ENCODE assay signal across 28 mouse cellular contexts in genomic region chr4:43600195-43600934, GRCm38 (mm10). TPM values are rescaled to one million over a fixed set of nuclear protein-coding genes. Genes with fewer than 3 reads are reported as not detected.
A peak's percentile ranks its signal among the peaks of the same experiment; 100 is the strongest.
DNase-seq lines count a peak whose midpoint lies in the region; ATAC-seq lines count a peak whose summit lies in the region.
"Had no signal": no experiment of that assay in that cellular context is flagged by ENCODE, and none has a peak within 500 bp of the region (broad histone marks: within the 10 kb centered on the region; RNA-seq: fewer than 3 reads in every experiment).

No protein-coding gene starts in this region.

- no peaks in the 10 kb centered on the region for H3K36me3 ChIP-seq in midbrain, embryonic 11.5 days (ENCODE audit: control insufficient read depth, insufficient read depth, low read length)
- no peaks in the 10 kb centered on the region for H3K36me3 ChIP-seq in midbrain, embryonic 15.5 days (replicated peaks)
- no peaks in the 10 kb centered on the region for H3K36me3 ChIP-seq in liver, embryonic 15.5 days (replicated peaks)
- H3K36me3 ChIP-seq: embryonic facial prominence, embryonic 10.5 days; embryonic facial prominence, embryonic 15.5 days; forebrain, embryonic 15.5 days; heart, embryonic 10.5 days; heart, embryonic 15.5 days; hindbrain, embryonic 12.5 days; intestine, embryonic 15.5 days; limb, embryonic 10.5 days; limb, embryonic 15.5 days; lung, embryonic 15.5 days; midbrain, embryonic 12.5 days; stomach, embryonic 15.5 days had no signal

- 86% methylated on average over 9 of the region's 9 CpGs for WGBS in midbrain, embryonic 11.5 days
- 82% methylated on average over 9 of the region's 9 CpGs for WGBS in midbrain, embryonic 15.5 days
- 42% methylated on average over 9 of the region's 9 CpGs for WGBS in liver, embryonic 15.5 days (ENCODE audit: insufficient replicate concordance)

- no peak overlapping the region for H3K4me3 ChIP-seq in midbrain, embryonic 11.5 days (ENCODE audit: low read depth, low read length)
- no peak overlapping the region for H3K4me3 ChIP-seq in midbrain, embryonic 15.5 days
- H3K4me3 ChIP-seq in liver, embryonic 15.5 days (replicated peaks), result no peak overlapping the region
- H3K4me3 ChIP-seq: embryonic facial prominence, embryonic 10.5 days; embryonic facial prominence, embryonic 15.5 days; forebrain, embryonic 15.5 days; heart, embryonic 10.5 days; heart, embryonic 15.5 days; hindbrain, embryonic 12.5 days; intestine, embryonic 15.5 days; limb, embryonic 10.5 days; limb, embryonic 15.5 days; lung, embryonic 15.5 days; midbrain, embryonic 12.5 days; stomach, embryonic 15.5 days had no signal

- H3K4me1 ChIP-seq in midbrain, embryonic 11.5 days (ENCODE audit: control insufficient read depth, insufficient read depth, low read length), result no peaks in the 10 kb centered on the region
- no peaks in the 10 kb centered on the region for H3K4me1 ChIP-seq in midbrain, embryonic 15.5 days
- peaks cover 82% of the 10 kb centered on the region for H3K4me1 ChIP-seq in liver, embryonic 15.5 days (replicated peaks)
- H3K4me1 ChIP-seq: embryonic facial prominence, embryonic 10.5 days; embryonic facial prominence, embryonic 15.5 days; forebrain, embryonic 15.5 days; hindbrain, embryonic 12.5 days; intestine, embryonic 15.5 days; limb, embryonic 10.5 days; limb, embryonic 15.5 days; lung, embryonic 15.5 days; midbrain, embryonic 12.5 days; stomach, embryonic 15.5 days had no signal

- no peak overlapping the region for H3K4me2 ChIP-seq in midbrain, embryonic 11.5 days
- H3K4me2 ChIP-seq in midbrain, embryonic 15.5 days, result no peak overlapping the region
- peak overlapping the region; percentile 42 for H3K4me2 ChIP-seq in liver, embryonic 15.5 days
- H3K4me2 ChIP-seq: embryonic facial prominence, embryonic 15.5 days; forebrain, embryonic 15.5 days; heart, embryonic 15.5 days; hindbrain, embryonic 12.5 days; intestine, embryonic 15.5 days; limb, embryonic 15.5 days; lung, embryonic 15.5 days; midbrain, embryonic 12.5 days; stomach, embryonic 15.5 days had no signal

- no peaks in the 10 kb centered on the region for H3K27me3 ChIP-seq in midbrain, embryonic 11.5 days (ENCODE audit: control insufficient read depth, insufficient read depth, low read length)
- no peaks in the 10 kb centered on the region for H3K27me3 ChIP-seq in midbrain, embryonic 15.5 days (replicated peaks)
- H3K27me3 ChIP-seq in liver, embryonic 15.5 days, result no peaks in the 10 kb centered on the region
- H3K27me3 ChIP-seq: embryonic facial prominence, embryonic 15.5 days; forebrain, embryonic 15.5 days; hindbrain, embryonic 12.5 days; intestine, embryonic 15.5 days; limb, embryonic 15.5 days; lung, embryonic 15.5 days; midbrain, embryonic 12.5 days; stomach, embryonic 15.5 days had no signal

- peak; percentile 31 for DNase-seq in midbrain, embryonic 11.5 days (ENCODE audit: low spot score, missing footprints)
- peak; percentile 49 for DNase-seq in c-Kit-positive CD71-positive TER-119-positive erythroid progenitor cells, embryonic 14.5 days (ENCODE audit: low spot score)
- DNase-seq in kidney, adult 11 months, result no peak
- no peak for DNase-seq in neural tube, embryonic 10.5 days (ENCODE audit: extremely low spot score, low spot score)
- DNase-seq: adrenal gland, adult 8-10 months; B cell, adult 2 months; cerebellum, adult 18-20 months; cerebellum, postnatal 25 days; heart, postnatal 36 days; kidney, adult 8-10 months; kidney, postnatal 4 days had no signal

- no peaks in the 10 kb centered on the region for H3K9me3 ChIP-seq in midbrain, embryonic 11.5 days (ENCODE audit: control insufficient read depth, low read length)
- no peaks in the 10 kb centered on the region for H3K9me3 ChIP-seq in midbrain, embryonic 15.5 days
- no peaks in the 10 kb centered on the region for H3K9me3 ChIP-seq in liver, embryonic 15.5 days (replicated peaks)
- H3K9me3 ChIP-seq: embryonic facial prominence, embryonic 10.5 days; embryonic facial prominence, embryonic 15.5 days; forebrain, embryonic 15.5 days; heart, embryonic 10.5 days; heart, embryonic 15.5 days; hindbrain, embryonic 12.5 days; intestine, embryonic 15.5 days; limb, embryonic 10.5 days; limb, embryonic 15.5 days; lung, embryonic 15.5 days; midbrain, embryonic 12.5 days; stomach, embryonic 15.5 days had no signal

- no peak overlapping the region for H3K27ac ChIP-seq in midbrain, embryonic 11.5 days (ENCODE audit: low read depth, low read length)
- H3K27ac ChIP-seq in midbrain, embryonic 15.5 days, result no peak overlapping the region
- peak overlapping the region; percentile 93 for H3K27ac ChIP-seq in liver, embryonic 15.5 days (replicated peaks)
- H3K27ac ChIP-seq: embryonic facial prominence, embryonic 10.5 days; embryonic facial prominence, embryonic 15.5 days; forebrain, embryonic 15.5 days; heart, embryonic 10.5 days; heart, embryonic 15.5 days; hindbrain, embryonic 12.5 days; hindbrain, postnatal 0 days; intestine, embryonic 15.5 days; kidney, postnatal 0 days; limb, embryonic 10.5 days; limb, embryonic 15.5 days; lung, embryonic 15.5 days; midbrain, embryonic 12.5 days; stomach, embryonic 15.5 days had no signal

- H3K9ac ChIP-seq in midbrain, embryonic 11.5 days (ENCODE audit: low read length), result no peak overlapping the region
- H3K9ac ChIP-seq in midbrain, embryonic 15.5 days, result no peak overlapping the region
- 0 out of 2 replicates have a peak overlapping the region, but pooled peaks have one; percentile 11 for H3K9ac ChIP-seq in liver, embryonic 15.5 days
- H3K9ac ChIP-seq: embryonic facial prominence, embryonic 15.5 days; forebrain, embryonic 15.5 days; heart, embryonic 15.5 days; hindbrain, embryonic 12.5 days; intestine, embryonic 15.5 days; limb, embryonic 15.5 days; lung, embryonic 15.5 days; midbrain, embryonic 12.5 days; stomach, embryonic 15.5 days had no signal

- ATAC-seq in midbrain, embryonic 11.5 days (ENCODE audit: low FRiP score), result no peak
- no peak for ATAC-seq in midbrain, embryonic 15.5 days (replicated peaks)
- no peak for ATAC-seq in liver, embryonic 15.5 days (ENCODE audit: insufficient read depth)
- ATAC-seq: forebrain, embryonic 15.5 days; hindbrain, postnatal 0 days; intestine, embryonic 15.5 days had no signal

RNA-seq across cellular contexts. Expression of gene Msmp, which starts 16.1 kb away (rescaled TPM):
- polyA plus RNA-seq in midbrain, embryonic 11.5 days (2014; fragmentation: Nextera tagmentation; extraction: Ambion mirVana), result 0.63 TPM in 1 of 2 replicates, not detected in the other
- 1.3 and 1.9 TPM in 2 replicates for polyA plus RNA-seq in midbrain, embryonic 15.5 days (2015; fragmentation: Nextera tagmentation; extraction: Ambion mirVana)
- 0.58 TPM in 1 of 2 replicates, not detected in the other for polyA plus RNA-seq in liver, embryonic 15.5 days (2015; fragmentation: Nextera tagmentation; extraction: Ambion mirVana)
- polyA plus RNA-seq: neural tube, embryonic 14.5 days had no signal

RNA-seq across cellular contexts. Expression of gene Gba2, which starts 21.7 kb away (rescaled TPM):
- polyA plus RNA-seq in midbrain, embryonic 11.5 days (2014; fragmentation: Nextera tagmentation; extraction: Ambion mirVana), result 24.5 and 26.1 TPM in 2 replicates
- polyA plus RNA-seq in midbrain, embryonic 15.5 days (2015; fragmentation: Nextera tagmentation; extraction: Ambion mirVana), result 67.9 and 71.0 TPM in 2 replicates
- polyA plus RNA-seq in liver, embryonic 15.5 days (2015; fragmentation: Nextera tagmentation; extraction: Ambion mirVana), result 16.7 and 18.8 TPM in 2 replicates

RNA-seq across cellular contexts. Expression of gene Rgp1, which starts 21.9 kb away (rescaled TPM):
- polyA plus RNA-seq in midbrain, embryonic 11.5 days (2014; fragmentation: Nextera tagmentation; extraction: Ambion mirVana), result 22.0 and 25.2 TPM in 2 replicates
- polyA plus RNA-seq in midbrain, embryonic 15.5 days (2015; fragmentation: Nextera tagmentation; extraction: Ambion mirVana), result 24.8 and 25.7 TPM in 2 replicates
- polyA plus RNA-seq in liver, embryonic 15.5 days (2015; fragmentation: Nextera tagmentation; extraction: Ambion mirVana), result 13.6 and 15.7 TPM in 2 replicates

RNA-seq across cellular contexts. Expression of gene Npr2, which starts 31.4 kb away (rescaled TPM):
- polyA plus RNA-seq in midbrain, embryonic 11.5 days (2014; fragmentation: Nextera tagmentation; extraction: Ambion mirVana), result 14.0 and 15.5 TPM in 2 replicates
- polyA plus RNA-seq in midbrain, embryonic 15.5 days (2015; fragmentation: Nextera tagmentation; extraction: Ambion mirVana), result 12.8 and 16.0 TPM in 2 replicates
- 0.70 and 0.88 TPM in 2 replicates for polyA plus RNA-seq in liver, embryonic 15.5 days (2015; fragmentation: Nextera tagmentation; extraction: Ambion mirVana)

RNA-seq across cellular contexts. Expression of gene Tln1, which starts 37.9 kb away (rescaled TPM):
- 38.4 and 40.4 TPM in 2 replicates for polyA plus RNA-seq in midbrain, embryonic 11.5 days (2014; fragmentation: Nextera tagmentation; extraction: Ambion mirVana)
- 58.8 and 61.0 TPM in 2 replicates for polyA plus RNA-seq in midbrain, embryonic 15.5 days (2015; fragmentation: Nextera tagmentation; extraction: Ambion mirVana)
- polyA plus RNA-seq in liver, embryonic 15.5 days (2015; fragmentation: Nextera tagmentation; extraction: Ambion mirVana), result 37.5 and 40.3 TPM in 2 replicates

Comparison
In these comparisons a context has a peak if more than half of its experiments do, and no peak if none do; other contexts are left out.
1. DNase-seq: peak in midbrain, embryonic 11.5 days (single experiment) and c-Kit-positive CD71-positive TER-119-positive erythroid progenitor cells, embryonic 14.5 days (single experiment); none in kidney, adult 11 months (single experiment) and neural tube, embryonic 10.5 days (single experiment).